Mouse (Mus musculus) embryonic facial prominence, embryonic 10.5 days (tissue): Measurements from ENCODE around the gene Cyb5d1. TPM values are rescaled to one million over a fixed set of nuclear protein-coding genes. Genes with fewer than 3 reads are reported as not detected.

Experiments
- DNase-seq: peaks from one replicate; pipeline ENCODE4 v3.0.0-alpha.2; 2017; ENCODE audit warnings: low spot score
- H3K27ac ChIP-seq: fragments of 300-500 bp; sonication (generic); replicated peaks from 2 replicates; pipeline ENCODE4 v1.5.1; 2016; ENCODE audit warnings: mild to moderate bottlenecking
- H3K27me3 ChIP-seq: fragments of 300-500 bp; sonication (generic); replicated peaks from 2 replicates; pipeline ENCODE4 v1.6.1; 2016; ENCODE audit warnings: low read depth, mild to moderate bottlenecking; ENCODE audit not compliant: poor library complexity, severe bottlenecking
- H3K36me3 ChIP-seq: fragments of 300-500 bp; sonication (generic); replicated peaks from 2 replicates; pipeline ENCODE4 v1.6.1; 2016; ENCODE audit warnings: mild to moderate bottlenecking, moderate library complexity
- H3K4me1 ChIP-seq: fragments of 300-500 bp; sonication (generic); 2 replicates; pipeline ENCODE4 v1.6.1; 2016
- H3K4me3 ChIP-seq: fragments of 300-500 bp; sonication (generic); 2 replicates; pipeline ENCODE4 v1.5.1; 2016; ENCODE audit warnings: mild to moderate bottlenecking, moderate library complexity
- H3K9me3 ChIP-seq: fragments of 300-500 bp; sonication (generic); 2 replicates; pipeline ENCODE4 v1.6.1; 2016; ENCODE audit warnings: mild to moderate bottlenecking
- WGBS: fragments of 180-500 bp; shearing (Covaris S2); methylation state at CpG from one replicate; pipeline ENCODE4 v1.1.7; 2016; 5-methylcytosine and 5-hydroxymethylcytosine counted together
- polyA plus RNA-seq: library from polyadenylated mRNA; unstranded; fragments of >200 nt; fragmentation: Nextera tagmentation; extraction: Ambion mirVana; gene quantifications from 2 replicates; pipeline ENCODE4 v1.2.1, GENCODE M21; 2016

Gene Cyb5d1
- polyA plus RNA-seq, 1 experiment from 2014 or later = 49.3 TPM

DNA sequence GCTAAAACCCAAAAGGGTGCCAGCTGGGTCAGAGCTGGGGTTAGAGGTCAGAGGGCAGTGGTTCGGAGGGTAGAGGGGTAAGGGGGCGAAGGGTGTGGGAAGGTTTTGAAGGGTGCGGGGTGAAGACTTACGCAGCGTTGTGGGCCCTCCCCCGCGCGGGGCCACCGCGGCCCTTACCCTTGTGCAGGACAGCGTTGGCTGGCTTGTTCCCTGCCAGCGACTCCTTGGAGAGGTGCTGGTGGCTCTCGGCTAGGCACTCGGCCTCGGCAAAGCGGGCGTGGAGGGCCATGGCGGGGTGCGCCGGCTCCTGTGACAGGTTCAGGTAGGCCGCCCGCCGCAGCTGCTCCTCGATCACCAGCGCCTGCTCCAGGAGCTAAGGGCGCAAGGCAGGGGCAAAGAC lies 49.0 kb downstream of the Cyb5d1 start:
- Histone ChIP-seq H3K27me3 (peaks cover 2% of the 10 kb centered on the region; the same call in 1 of the 2 replicates), H3K4me3 (no peak overlapping the region), H3K4me1 (peaks cover 1% of the 10 kb centered on the region), H3K36me3 (peaks cover 91% of the 10 kb centered on the region), H3K27ac (no peak overlapping the region), H3K9me3 (no peaks in the 10 kb centered on the region)
- no peak for DNase-seq
- 90% methylated on average over 26 of the region's 26 CpGs for WGBS

Other genes starting within 250 kb of the Cyb5d1 start
- 0.27 TPM in 1 of 2 replicates, not detected in the other for gene Alox12b, start 238.6 kb downstream of the Cyb5d1 start, polyA plus RNA-seq
- 0.09 and 0.13 TPM in 2 replicates for gene Alox8, start 197.8 kb downstream of the Cyb5d1 start, polyA plus RNA-seq
- gene Gucy2e, start 158.6 kb downstream of the Cyb5d1 start, polyA plus RNA-seq = not detected in 2 replicates
- 34.1 and 37.3 TPM in 2 replicates for gene Cntrob, start 71.9 kb downstream of the Cyb5d1 start, polyA plus RNA-seq
- gene Trappc1, start 71.7 kb downstream of the Cyb5d1 start, polyA plus RNA-seq = 152 and 159 TPM in 2 replicates
- 0.75 and 1.1 TPM in 2 replicates for gene Kcnab3, start 69.4 kb downstream of the Cyb5d1 start, polyA plus RNA-seq
- 18.7 and 18.8 TPM in 2 replicates for gene Rnf227, start 55.2 kb downstream of the Cyb5d1 start, polyA plus RNA-seq
- gene Chd3, start 26.2 kb downstream of the Cyb5d1 start, polyA plus RNA-seq = 46.2 and 55.9 TPM in 2 replicates
- 136 and 137 TPM in 2 replicates for gene Naa38, start 144 bp downstream of the Cyb5d1 start, polyA plus RNA-seq
- 19.8 and 23.1 TPM in 2 replicates for gene Tmem88, start 2.6 kb upstream of the Cyb5d1 start, polyA plus RNA-seq
- gene Kdm6b, start 18.0 kb upstream of the Cyb5d1 start, polyA plus RNA-seq = 39.8 and 39.9 TPM in 2 replicates
- 1.3 and 1.4 TPM in 2 replicates for gene Dnah2, start 153.5 kb upstream of the Cyb5d1 start, polyA plus RNA-seq
- 29.5 and 29.8 TPM in 2 replicates for gene Efnb3, start 164.6 kb upstream of the Cyb5d1 start, polyA plus RNA-seq
- gene Wrap53, start 184.6 kb upstream of the Cyb5d1 start, polyA plus RNA-seq = 41.6 and 43.5 TPM in 2 replicates
- gene Trp53, start 184.7 kb upstream of the Cyb5d1 start, polyA plus RNA-seq = 219 and 225 TPM in 2 replicates
- 3.2 TPM in 2 replicates for gene Atp1b2, start 210.3 kb upstream of the Cyb5d1 start, polyA plus RNA-seq
- not detected in 2 replicates for gene Shbg, start 222.3 kb upstream of the Cyb5d1 start, polyA plus RNA-seq
- gene Sat2, start 226.4 kb upstream of the Cyb5d1 start, polyA plus RNA-seq = 16.0 TPM in 2 replicates
- gene Fxr2, start 237.4 kb upstream of the Cyb5d1 start, polyA plus RNA-seq = 45.2 and 45.5 TPM in 2 replicates